Mouse (Mus musculus) kidney, postnatal 10 days (tissue): ENCODE measurements at regions not wholly inside any gene's neighbourhood (a gene's known extent, or its start where the extent isn't known, plus 50 kb on each side); places are given as distances from the start of the nearest gene placed in this dataset.

Experiments
- DNase-seq: peaks from one replicate; pipeline ENCODE4 v3.0.0; 2021; ENCODE audit warnings: mixed read lengths

GRCm38 (mm10) chr13:101278127-101278526 is 444.9 kb upstream of the Slc30a5 start:
- no peak for DNase-seq

- DNase-seq: no peak
Observed at GRCm38 (mm10) chr13:101276766-101277165, 443.5 kb upstream of the Slc30a5 start.

- DNase-seq: peak; percentile 56
Observed at GRCm38 (mm10) chr13:101274470-101275141, 441.4 kb upstream of the Slc30a5 start.

GRCm38 (mm10) chr13:101273321-101273720 is 440.1 kb upstream of the Slc30a5 start:
- DNase-seq: no peak

GRCm38 (mm10) chr13:101253698-101254468 is 420.7 kb upstream of the Slc30a5 start:
- DNase-seq: no peak

GRCm38 (mm10) chr13:101249369-101249768 is 416.1 kb upstream of the Slc30a5 start:
- DNase-seq: no peak

GRCm38 (mm10) chr13:101244326-101244725 is 411.1 kb upstream of the Slc30a5 start:
- no peak for DNase-seq

GRCm38 (mm10) chr13:101238860-101239259 is 405.6 kb upstream of the Slc30a5 start:
- no peak for DNase-seq

GRCm38 (mm10) chr13:101237035-101237434 is 403.8 kb upstream of the Slc30a5 start:
- DNase-seq: no peak

GRCm38 (mm10) chr13:101235846-101236245 is 402.6 kb upstream of the Slc30a5 start:
- no peak for DNase-seq

GRCm38 (mm10) chr13:101235110-101235509 is 401.9 kb upstream of the Slc30a5 start:
- no peak for DNase-seq

GRCm38 (mm10) chr13:101234550-101234949 is 401.3 kb upstream of the Slc30a5 start:
- no peak for DNase-seq

GRCm38 (mm10) chr13:101233843-101234281 is 400.6 kb upstream of the Slc30a5 start:
- peak; percentile 21 for DNase-seq

- no peak for DNase-seq
Observed at GRCm38 (mm10) chr13:101233181-101233842, 400.1 kb upstream of the Slc30a5 start.

GRCm38 (mm10) chr13:101229861-101230260 is 396.6 kb upstream of the Slc30a5 start:
- no peak for DNase-seq

GRCm38 (mm10) chr13:101225366-101225765 is 392.1 kb upstream of the Slc30a5 start:
- no peak for DNase-seq

GRCm38 (mm10) chr13:101221331-101222043 is 388.3 kb upstream of the Slc30a5 start:
- DNase-seq: no peak

GRCm38 (mm10) chr13:101219568-101219967 is 386.3 kb upstream of the Slc30a5 start:
- no peak for DNase-seq

- peak; percentile 11 for DNase-seq
Observed at GRCm38 (mm10) chr13:101216897-101217480, 383.8 kb upstream of the Slc30a5 start.

- DNase-seq: peak; percentile 18
Observed at GRCm38 (mm10) chr13:101216421-101216820, 383.2 kb upstream of the Slc30a5 start.

- DNase-seq: peak; percentile 13
Observed at GRCm38 (mm10) chr13:101215792-101216221, 382.6 kb upstream of the Slc30a5 start.

- no peak for DNase-seq
Observed at GRCm38 (mm10) chr13:101215131-101215641, 382.0 kb upstream of the Slc30a5 start.
